Mouse (Mus musculus): ENCODE results near the gene Dennd2d. TPM values are rescaled to one million over a fixed set of nuclear protein-coding genes. Genes with fewer than 3 reads are reported as not detected.

Dennd2d gene
- polyA plus RNA-seq, 1 experiment from 2014 or later: 6.1 TPM

DNA sequence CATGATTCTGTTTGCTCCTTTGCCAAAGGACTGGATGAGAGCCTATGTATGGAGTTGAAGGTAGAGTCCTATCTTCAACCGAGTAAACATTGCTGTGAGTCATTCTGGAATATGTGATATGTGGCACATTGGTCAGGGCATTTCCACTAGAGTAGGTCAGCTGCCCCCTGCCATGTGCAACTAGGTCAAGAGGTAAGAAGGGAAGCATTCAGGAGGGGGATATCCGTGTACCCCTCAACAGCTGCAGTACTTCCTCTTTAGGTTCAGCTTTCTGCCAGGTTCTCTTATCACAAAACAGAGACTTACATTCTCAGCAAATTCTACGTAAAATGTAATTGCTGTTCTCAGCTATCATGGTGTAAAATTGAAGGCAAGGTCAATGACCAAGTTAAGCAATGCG, 8.0 kb upstream of the Dennd2d start:
- Histone ChIP-seq H3K27me3 (replicated peaks; ENCODE audit: control insufficient read depth, insufficient read depth, low read length) (no peaks in the 10 kb centered on the region), H3K36me3 (ENCODE audit: control insufficient read depth, insufficient read depth, low read length) (no peaks in the 10 kb centered on the region), H3K9me3 (ENCODE audit: control insufficient read depth, low read length) (no peaks in the 10 kb centered on the region), H3K4me1 (replicated peaks; ENCODE audit: control insufficient read depth, insufficient read depth, low read length) (no peaks in the 10 kb centered on the region), H3K4me3 (ENCODE audit: low read depth, low read length) (no peak overlapping the region), H3K27ac (ENCODE audit: low read depth, low read length) (no peak overlapping the region), H3K4me2 (no peak overlapping the region), H3K9ac (ENCODE audit: low read depth, low read length) (no peak overlapping the region)
- WGBS: 53% methylated on average over 4 of the region's 4 CpGs
- ATAC-seq (replicated peaks; ENCODE audit: low FRiP score) (no peak), DNase-seq (ENCODE audit: low spot score) (no peak)

DNA sequence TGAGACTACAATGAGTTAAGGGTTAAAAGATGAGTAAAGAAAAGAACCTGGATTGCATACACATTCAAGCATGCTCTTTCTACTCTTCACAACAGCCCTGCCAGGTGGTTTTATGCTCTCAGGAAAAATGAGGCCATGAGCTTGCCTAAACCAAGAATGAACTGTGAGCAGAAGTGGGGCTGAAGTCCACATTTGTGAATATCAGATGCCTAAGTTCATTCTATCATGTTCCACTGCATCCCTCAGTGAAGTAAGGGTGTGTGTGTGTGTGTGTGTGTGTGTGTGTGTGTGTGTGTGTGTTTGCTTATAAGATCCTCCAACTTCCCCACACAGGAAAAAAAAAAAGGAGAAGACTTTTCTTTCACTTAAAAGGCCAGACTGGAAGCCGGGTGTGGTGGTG, 5.3 kb upstream of the Dennd2d start:
- no peaks in the 10 kb centered on the region for H3K9me3 ChIP-seq (ENCODE audit: control insufficient read depth, low read length)
- 77% methylated on average over 1 of the region's 1 CpGs for WGBS
- no peak overlapping the region for H3K4me2 ChIP-seq
- no peak overlapping the region for H3K4me3 ChIP-seq (ENCODE audit: low read depth, low read length)
- no peak overlapping the region for H3K9ac ChIP-seq (ENCODE audit: low read depth, low read length)
- no peak overlapping the region for H3K27ac ChIP-seq (ENCODE audit: low read depth, low read length)
- H3K4me1 ChIP-seq (replicated peaks; ENCODE audit: control insufficient read depth, insufficient read depth, low read length): no peaks in the 10 kb centered on the region
- ATAC-seq (replicated peaks; ENCODE audit: low FRiP score) (no peak), DNase-seq (ENCODE audit: low spot score) (no peak)
- no peaks in the 10 kb centered on the region for H3K36me3 ChIP-seq (ENCODE audit: control insufficient read depth, insufficient read depth, low read length)
- H3K27me3 ChIP-seq (replicated peaks; ENCODE audit: control insufficient read depth, insufficient read depth, low read length): no peaks in the 10 kb centered on the region

- H3K4me3 ChIP-seq (ENCODE audit: low read depth, low read length): peak overlapping the region; percentile 74; the same call in 1 of the 2 replicates
- H3K4me1 ChIP-seq (replicated peaks; ENCODE audit: control insufficient read depth, insufficient read depth, low read length): peaks cover 10% of the 10 kb centered on the region
- H3K4me2 ChIP-seq: peak overlapping the region; percentile 94
- peak overlapping the region; percentile 73; the same call in 1 of the 2 replicates for H3K9ac ChIP-seq (ENCODE audit: low read depth, low read length)
- peak overlapping the region; percentile 50 for H3K27ac ChIP-seq (ENCODE audit: low read depth, low read length)
- H3K27me3 ChIP-seq (replicated peaks; ENCODE audit: control insufficient read depth, insufficient read depth, low read length): no peaks in the 10 kb centered on the region
- 35% methylated on average over 7 of the region's 7 CpGs for WGBS
- DNase-seq (ENCODE audit: low spot score) (peak; percentile 37), ATAC-seq (replicated peaks; ENCODE audit: low FRiP score) (peak; percentile 29)
- H3K36me3 ChIP-seq (ENCODE audit: control insufficient read depth, insufficient read depth, low read length): no peaks in the 10 kb centered on the region
- no peaks in the 10 kb centered on the region for H3K9me3 ChIP-seq (ENCODE audit: control insufficient read depth, low read length)
Measured at GRCm38 (mm10) chr3:106483297-106483696, 1.1 kb downstream of the Dennd2d start.

GRCm38 (mm10) chr3:106483796-106484405, 1.7 kb downstream of the Dennd2d start:
- peak overlapping the region; percentile 94 for H3K4me2 ChIP-seq

DNA sequence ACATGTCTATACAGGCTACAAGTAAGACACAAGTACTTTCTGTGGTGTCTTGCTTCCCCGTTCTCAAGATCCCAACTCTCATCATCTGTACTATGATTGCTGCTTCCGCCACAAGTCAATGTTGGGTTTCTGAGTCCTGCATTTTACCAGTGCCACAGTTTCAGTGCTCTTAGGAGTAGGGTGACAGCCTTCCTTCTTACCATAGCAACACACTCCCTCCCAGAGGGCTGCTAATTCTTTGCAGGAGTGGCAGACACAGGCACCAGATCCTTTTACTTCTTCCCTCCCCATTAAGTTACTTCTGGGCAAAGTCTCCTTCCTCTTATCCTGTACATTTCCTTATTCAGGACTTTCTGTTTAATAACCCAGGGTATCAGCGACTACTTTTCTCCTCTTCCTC, 2.7 kb downstream of the Dennd2d start:
- Histone ChIP-seq H3K36me3 (ENCODE audit: control insufficient read depth, insufficient read depth, low read length) (no peaks in the 10 kb centered on the region), H3K4me3 (ENCODE audit: low read depth, low read length) (no peak overlapping the region), H3K4me1 (replicated peaks; ENCODE audit: control insufficient read depth, insufficient read depth, low read length) (peaks cover 10% of the 10 kb centered on the region), H3K27ac (ENCODE audit: low read depth, low read length) (no peak overlapping the region), H3K27me3 (replicated peaks; ENCODE audit: control insufficient read depth, insufficient read depth, low read length) (no peaks in the 10 kb centered on the region), H3K4me2 (no peak overlapping the region), H3K9ac (ENCODE audit: low read depth, low read length) (no peak overlapping the region), H3K9me3 (ENCODE audit: control insufficient read depth, low read length) (no peaks in the 10 kb centered on the region)
- DNase-seq (ENCODE audit: low spot score): no peak
- 83% methylated on average over 3 of the region's 3 CpGs for WGBS
- ATAC-seq (replicated peaks; ENCODE audit: low FRiP score): no peak

More at GRCm38 (mm10) chr3:106483796-106484405, 1.7 kb downstream of the Dennd2d start:
- Histone ChIP-seq H3K27ac (ENCODE audit: low read depth, low read length) (peak overlapping the region; percentile 48; the same call in 1 of the 2 replicates), H3K4me3 (ENCODE audit: low read depth, low read length) (no peak overlapping the region), H3K9me3 (ENCODE audit: control insufficient read depth, low read length) (no peaks in the 10 kb centered on the region), H3K4me1 (replicated peaks; ENCODE audit: control insufficient read depth, insufficient read depth, low read length) (peaks cover 10% of the 10 kb centered on the region), H3K36me3 (ENCODE audit: control insufficient read depth, insufficient read depth, low read length) (no peaks in the 10 kb centered on the region), H3K27me3 (replicated peaks; ENCODE audit: control insufficient read depth, insufficient read depth, low read length) (no peaks in the 10 kb centered on the region), H3K9ac (ENCODE audit: low read depth, low read length) (no peak overlapping the region)
- 56% methylated on average over 4 of the region's 4 CpGs for WGBS
- no peak for ATAC-seq (replicated peaks; ENCODE audit: low FRiP score)
- DNase-seq (ENCODE audit: low spot score): no peak

- no peak overlapping the region for H3K9ac ChIP-seq (ENCODE audit: low read depth, low read length)
- no peak overlapping the region for H3K27ac ChIP-seq (ENCODE audit: low read depth, low read length)
- H3K27me3 ChIP-seq (replicated peaks; ENCODE audit: control insufficient read depth, insufficient read depth, low read length): no peaks in the 10 kb centered on the region
- no peaks in the 10 kb centered on the region for H3K9me3 ChIP-seq (ENCODE audit: control insufficient read depth, low read length)
- no peak overlapping the region for H3K4me2 ChIP-seq
- no peaks in the 10 kb centered on the region for H3K36me3 ChIP-seq (ENCODE audit: control insufficient read depth, insufficient read depth, low read length)
- WGBS: 74% methylated on average over 5 of the region's 5 CpGs
- no peak for DNase-seq (ENCODE audit: low spot score)
- H3K4me3 ChIP-seq (ENCODE audit: low read depth, low read length): no peak overlapping the region
- ATAC-seq (replicated peaks; ENCODE audit: low FRiP score): no peak
- peaks cover 10% of the 10 kb centered on the region for H3K4me1 ChIP-seq (replicated peaks; ENCODE audit: control insufficient read depth, insufficient read depth, low read length)
Measured at GRCm38 (mm10) chr3:106485810-106486209, 3.6 kb downstream of the Dennd2d start.

DNA sequence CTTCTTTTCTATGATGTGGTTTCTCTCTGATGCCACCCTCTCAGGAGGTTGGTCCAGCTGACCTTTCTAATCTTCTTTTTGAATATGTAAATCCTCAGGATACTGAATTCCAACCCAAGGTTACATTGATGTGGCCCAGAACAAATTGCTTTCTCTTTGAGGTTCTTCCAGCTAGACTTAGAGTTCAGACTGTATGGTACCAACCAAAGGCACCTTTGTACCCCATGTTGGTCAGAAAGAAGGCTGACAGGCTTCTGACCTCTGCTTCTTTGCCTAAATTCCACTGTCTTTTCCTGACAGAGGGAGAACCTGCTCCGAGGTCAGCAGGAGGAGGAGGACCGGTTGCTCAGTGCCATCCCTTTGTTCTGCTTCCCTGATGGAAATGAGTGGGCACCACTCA, 5.3 kb downstream of the Dennd2d start:
- Histone ChIP-seq H3K9ac (ENCODE audit: low read depth, low read length) (no peak overlapping the region), H3K36me3 (ENCODE audit: control insufficient read depth, insufficient read depth, low read length) (no peaks in the 10 kb centered on the region), H3K27me3 (replicated peaks; ENCODE audit: control insufficient read depth, insufficient read depth, low read length) (no peaks in the 10 kb centered on the region), H3K9me3 (ENCODE audit: control insufficient read depth, low read length) (no peaks in the 10 kb centered on the region), H3K4me3 (ENCODE audit: low read depth, low read length) (no peak overlapping the region), H3K27ac (ENCODE audit: low read depth, low read length) (no peak overlapping the region), H3K4me1 (replicated peaks; ENCODE audit: control insufficient read depth, insufficient read depth, low read length) (peaks cover 22% of the 10 kb centered on the region), H3K4me2 (no peak overlapping the region)
- DNase-seq (ENCODE audit: low spot score): no peak
- WGBS: 96% methylated on average over 2 of the region's 2 CpGs
- no peak for ATAC-seq (replicated peaks; ENCODE audit: low FRiP score)

DNA sequence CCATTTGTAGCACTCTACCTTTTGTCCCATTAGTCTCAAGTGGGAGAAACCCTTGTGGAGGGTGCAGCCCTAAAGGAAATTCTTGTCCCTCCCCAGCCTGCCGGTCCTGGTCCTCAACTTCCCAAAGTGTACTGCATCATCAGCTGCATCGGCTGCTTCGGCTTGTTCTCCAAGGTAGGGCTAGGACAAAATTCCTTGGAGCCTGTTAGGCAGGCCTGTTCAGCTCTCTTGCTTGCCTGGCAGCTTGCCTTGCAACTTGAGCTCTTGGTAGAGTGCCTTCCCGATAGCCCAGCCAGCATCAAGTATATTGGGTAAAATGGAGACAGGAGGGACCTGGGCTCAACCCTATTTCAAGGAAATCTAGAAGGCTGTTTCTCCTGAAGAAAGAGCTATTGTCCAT, 8.0 kb downstream of the Dennd2d start:
- no peaks in the 10 kb centered on the region for H3K9me3 ChIP-seq (ENCODE audit: control insufficient read depth, low read length)
- no peak overlapping the region for H3K4me3 ChIP-seq (ENCODE audit: low read depth, low read length)
- DNase-seq (ENCODE audit: low spot score) (no peak), ATAC-seq (replicated peaks; ENCODE audit: low FRiP score) (no peak)
- no peaks in the 10 kb centered on the region for H3K36me3 ChIP-seq (ENCODE audit: control insufficient read depth, insufficient read depth, low read length)
- 95% methylated on average over 4 of the region's 4 CpGs for WGBS
- no peak overlapping the region for H3K4me2 ChIP-seq
- H3K27ac ChIP-seq (ENCODE audit: low read depth, low read length): no peak overlapping the region
- peaks cover 34% of the 10 kb centered on the region for H3K4me1 ChIP-seq (replicated peaks; ENCODE audit: control insufficient read depth, insufficient read depth, low read length)
- no peaks in the 10 kb centered on the region for H3K27me3 ChIP-seq (replicated peaks; ENCODE audit: control insufficient read depth, insufficient read depth, low read length)
- no peak overlapping the region for H3K9ac ChIP-seq (ENCODE audit: low read depth, low read length)

DNA sequence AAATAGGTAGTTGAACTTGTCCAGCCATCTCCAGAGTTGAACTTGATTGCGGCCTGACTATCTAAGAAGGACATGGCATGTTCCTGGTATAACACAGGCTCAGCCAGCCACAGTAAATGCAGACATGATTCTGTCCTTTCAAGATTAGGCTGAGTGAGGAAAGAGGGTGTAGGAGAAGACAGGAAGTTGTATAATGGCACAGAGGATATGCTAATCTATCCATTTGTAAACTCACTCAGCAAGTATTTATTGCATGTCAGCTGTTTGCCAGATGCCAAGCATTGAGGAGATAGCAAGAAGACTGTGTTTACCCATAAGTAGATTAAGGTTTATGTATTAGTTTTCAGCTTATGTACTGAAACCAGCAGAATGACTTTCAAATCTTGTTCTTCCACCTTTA, 10.5 kb downstream of the Dennd2d start:
- H3K9ac ChIP-seq (ENCODE audit: low read depth, low read length): no peak overlapping the region

More for the DNA sequence above, 10.5 kb downstream of the Dennd2d start:
- WGBS: 53% methylated on average over 1 of the region's 1 CpGs
- Histone ChIP-seq H3K4me2 (no peak overlapping the region), H3K4me3 (ENCODE audit: low read depth, low read length) (no peak overlapping the region), H3K27ac (ENCODE audit: low read depth, low read length) (0 out of 2 replicates have a peak overlapping the region, but pooled peaks have one; percentile 32), H3K27me3 (replicated peaks; ENCODE audit: control insufficient read depth, insufficient read depth, low read length) (no peaks in the 10 kb centered on the region), H3K9me3 (ENCODE audit: control insufficient read depth, low read length) (no peaks in the 10 kb centered on the region), H3K36me3 (ENCODE audit: control insufficient read depth, insufficient read depth, low read length) (no peaks in the 10 kb centered on the region), H3K4me1 (replicated peaks; ENCODE audit: control insufficient read depth, insufficient read depth, low read length) (peaks cover 57% of the 10 kb centered on the region)
- DNase-seq (ENCODE audit: low spot score): no peak
- ATAC-seq (replicated peaks; ENCODE audit: low FRiP score): peak; percentile 66
